Mouse (Mus musculus) embryonic fibroblast, embryonic 13.5 days (primary cell): ENCODE results near the gene Khnyn.

Source experiments
- CTCF ChIP-seq: IDR thresholded peaks from 2 replicates; pipeline ENCODE4 v1.5.1; 2011; ENCODE audit warnings: mild to moderate bottlenecking, control low read depth, low read length, moderate library complexity, borderline replicate concordance; ENCODE audit not compliant: insufficient read depth
- POLR2A ChIP-seq: IDR thresholded peaks from 2 replicates; pipeline ENCODE4 v1.6.1; 2011; ENCODE audit warnings: low read depth, mild to moderate bottlenecking, control low read depth, low read length, moderate library complexity

- TF ChIP-seq CTCF (no peak), POLR2A (no peak)
These were observed 17.8 kb upstream of the Khnyn start for GRCm38 (mm10) chr14:55866962-55867361.
